In genomic region chr11:98776843-98777590, GRCm38 (mm10) we compare ENCODE assay signal across 1 mouse cellular context.
TF ChIP-seq lines count a peak whose summit lies in the region.

No protein-coding gene starts in this region.

TF ChIP-seq in CH12.LX, 34 proteins besides CTCF, POLR2A, EP300 and RAD21 (continued from another document):
- TF ChIP-seq TBP (conservative IDR thresholded peaks at IDR 0.05; ENCODE audit: low read depth, low read length) (no peak), PAX5 (IDR thresholded peaks at IDR 0.05; ENCODE audit: low read length) (no peak)
TF ChIP-seq in CH12.LX: peak in this region for 1.
